Mouse (Mus musculus): ENCODE data around the gene L3mbtl3. TPM values are rescaled to one million over a fixed set of nuclear protein-coding genes. Genes with fewer than 3 reads are reported as not detected.

L3mbtl3 gene
- total RNA-seq, 2 experiments from 2014 or later = 10.1 to 10.9 TPM

- intact Hi-C loops (cut with DNase I) = loop anchor here (10.0 kb wide), 1 partner anchor 663 kb away; no protein-coding TSS in a partner anchor
- DNase-seq = no peak
These were observed 28.2 kb downstream of the L3mbtl3 start for GRCm38 (mm10) chr10:26347614-26348013.

- DNase-seq = no peak
- intact Hi-C loops (cut with DNase I) = loop anchor here (10.0 kb wide), 1 partner anchor 661 kb away; no protein-coding TSS in a partner anchor
These were observed 29.9 kb downstream of the L3mbtl3 start for GRCm38 (mm10) chr10:26345879-26346278.

DNA sequence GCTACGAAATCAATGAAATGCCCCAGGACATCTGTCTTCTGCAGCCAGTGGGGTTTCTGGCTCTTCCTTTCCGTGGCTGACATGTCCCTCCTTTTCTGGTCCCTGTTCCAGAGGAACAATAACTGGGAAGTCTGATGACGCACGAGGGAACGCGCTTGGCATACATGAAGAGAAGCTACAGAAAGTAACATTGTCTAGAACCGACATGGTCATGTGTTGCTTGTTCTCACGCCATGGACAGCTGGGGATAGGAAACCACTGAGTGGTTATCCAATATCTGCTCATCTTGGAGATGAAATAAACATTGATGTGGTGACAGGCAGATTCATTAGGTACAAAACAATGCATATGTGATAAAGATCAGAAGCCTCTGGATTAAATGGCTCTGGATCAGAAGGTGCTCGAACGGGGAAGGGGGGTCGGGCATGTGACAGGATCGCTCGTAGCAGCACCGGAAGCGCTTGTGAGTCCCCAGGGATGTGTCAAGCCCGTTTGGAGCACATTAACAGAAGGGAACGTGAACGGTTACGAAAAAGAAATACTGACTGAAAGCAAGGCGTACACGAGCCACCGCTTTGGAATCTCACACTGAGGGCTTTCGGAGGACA lies 37.8 kb downstream of the L3mbtl3 start:
- intact Hi-C loops (cut with DNase I) = no loop called here
- DNase-seq = no peak

DNA sequence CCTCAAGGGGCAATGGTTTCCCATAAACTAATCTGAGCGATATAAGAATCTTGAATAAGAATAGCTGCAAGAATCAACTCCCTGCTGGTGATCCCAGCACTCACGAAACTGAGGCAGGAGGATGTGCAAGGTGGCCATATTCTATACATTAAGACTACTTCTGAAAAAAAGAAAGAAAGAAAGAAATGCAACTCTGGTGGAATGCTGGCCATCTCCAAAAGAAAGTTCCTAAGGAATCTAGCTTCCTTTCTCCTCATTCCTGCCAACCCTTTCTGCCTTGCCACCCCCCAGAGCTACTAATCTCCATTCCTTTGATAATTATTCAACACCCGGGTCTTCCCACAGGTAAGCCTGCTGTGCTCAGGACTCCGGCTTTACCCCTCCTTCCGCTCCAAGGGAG lies 41.8 kb downstream of the L3mbtl3 start:
- no peak for DNase-seq
- intact Hi-C loops (cut with DNase I) = no loop called here

DNA sequence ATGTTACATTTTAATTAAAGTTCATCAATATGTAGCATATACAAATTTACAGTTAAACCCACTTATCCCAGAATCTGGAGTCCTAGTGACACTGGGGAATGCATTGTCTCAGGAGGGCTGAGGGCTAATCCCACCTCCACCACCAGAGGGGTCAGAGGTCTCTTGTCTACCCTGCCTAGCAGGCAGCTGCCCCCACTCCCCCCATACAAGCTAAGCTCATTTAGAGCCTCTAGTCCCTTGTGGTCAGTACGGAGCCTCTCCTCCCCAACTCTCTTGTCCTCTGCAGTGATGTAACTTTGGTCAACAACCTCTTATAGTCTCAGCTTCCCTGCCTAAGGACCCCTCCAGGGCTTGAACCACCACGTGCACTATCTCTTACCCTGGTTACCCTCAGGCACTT lies 43.0 kb downstream of the L3mbtl3 start:
- intact Hi-C loops (cut with DNase I) = no loop called here
- no peak for DNase-seq

DNA sequence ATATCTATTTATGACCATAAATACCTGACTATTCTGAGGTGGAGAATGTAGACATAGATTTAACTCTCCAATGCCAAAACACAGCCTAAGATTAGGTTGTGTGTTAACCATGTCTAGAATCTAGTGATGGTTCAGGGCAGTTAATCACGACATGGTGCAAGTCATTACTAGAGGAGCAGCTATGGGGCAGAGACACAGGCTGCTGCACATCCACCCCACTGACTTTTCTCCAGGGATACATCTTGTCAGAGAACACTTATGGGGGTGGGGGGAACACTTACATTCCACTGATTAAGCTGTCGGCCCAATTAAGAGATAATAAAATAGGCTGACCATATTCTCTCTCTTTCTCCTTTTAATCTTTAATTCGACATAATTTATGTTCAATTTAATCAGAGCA lies 46.9 kb downstream of the L3mbtl3 start:
- intact Hi-C loops (cut with DNase I) = no loop called here
- no peak for DNase-seq

- no peak for DNase-seq
- intact Hi-C loops (cut with DNase I) = no loop called here
These were observed 47.9 kb downstream of the L3mbtl3 start for GRCm38 (mm10) chr10:26327691-26328542.

GRCm38 (mm10) chr10:26327291-26327690 lies 48.5 kb downstream of the L3mbtl3 start:
- no peak for DNase-seq
- intact Hi-C loops (cut with DNase I) = no loop called here

DNA sequence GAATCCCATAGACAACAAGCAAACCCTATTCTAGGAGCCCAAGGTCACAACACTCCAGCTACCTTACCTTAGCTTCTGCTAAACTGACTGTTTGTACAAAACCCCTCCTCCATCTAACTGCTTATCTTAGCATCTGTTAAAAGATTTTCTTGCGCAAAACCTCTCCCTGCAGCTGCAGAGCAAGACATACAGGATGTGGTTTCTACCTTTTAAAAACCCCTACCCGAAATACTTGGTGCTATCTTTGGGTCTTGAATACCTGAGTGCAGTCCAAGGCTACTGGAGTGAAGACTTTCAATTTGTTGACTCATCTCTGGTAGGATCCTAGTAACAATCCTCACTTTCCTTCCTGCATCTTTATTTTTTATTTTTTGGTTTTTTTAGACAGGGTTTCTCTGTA lies 50.5 kb downstream of the L3mbtl3 start:
- intact Hi-C loops (cut with DNase I) = no loop called here
- no peak for DNase-seq

DNA sequence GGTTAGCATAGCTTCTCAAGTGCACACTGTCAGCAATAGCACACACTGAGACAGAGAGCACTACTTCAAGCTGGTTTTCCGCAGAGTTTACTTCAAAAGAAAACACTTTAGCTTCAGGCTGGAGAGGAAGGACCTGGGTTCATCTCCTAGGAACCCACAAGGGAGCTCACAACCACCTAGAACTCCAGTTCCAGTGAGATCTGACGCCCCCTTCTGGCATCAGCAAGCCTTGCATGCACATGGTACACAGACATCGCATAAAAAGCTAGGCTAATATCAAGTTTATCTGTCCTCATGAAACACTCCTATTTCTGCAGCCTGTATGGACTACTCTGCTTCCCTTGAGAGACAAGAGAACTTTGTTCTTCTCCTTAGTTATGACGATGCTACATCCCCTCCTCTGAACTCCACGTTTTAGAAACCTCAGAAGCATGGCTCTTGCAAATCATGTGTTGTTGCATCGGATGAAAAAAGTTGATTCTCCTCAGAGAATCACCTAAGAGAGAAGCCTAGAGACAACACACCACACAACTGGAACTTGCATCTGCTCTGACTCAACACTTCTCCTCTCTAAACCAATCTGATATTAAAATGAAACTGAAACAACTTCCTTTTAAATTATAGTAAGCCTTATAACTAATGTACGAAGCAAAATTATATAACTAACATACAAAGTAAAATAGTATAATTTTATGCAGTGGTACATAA lies 53.3 kb downstream of the L3mbtl3 start:
- DNase-seq = no peak
- intact Hi-C loops (cut with DNase I) = no loop called here

DNA sequence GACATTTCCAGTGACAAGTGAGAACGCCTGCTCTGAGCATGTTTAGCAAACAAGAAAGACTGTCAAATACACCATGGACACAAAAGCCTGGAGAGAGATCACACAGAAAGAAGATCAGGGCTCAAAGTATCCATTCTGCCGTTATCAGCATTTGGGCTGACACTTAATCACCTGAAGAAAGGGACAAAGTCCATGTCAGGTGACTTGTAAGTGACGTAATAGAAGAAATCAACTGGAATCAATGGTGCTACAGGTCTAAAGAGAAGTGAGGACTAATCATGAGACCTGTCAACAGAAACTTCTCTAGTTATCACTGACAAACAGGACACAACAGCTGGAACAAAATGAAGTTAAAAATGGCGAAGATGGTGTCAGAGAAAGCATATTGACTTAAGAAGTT lies 55.1 kb downstream of the L3mbtl3 start:
- DNase-seq = no peak
- intact Hi-C loops (cut with DNase I) = no loop called here

GRCm38 (mm10) chr10:26314327-26314726 lies 61.4 kb downstream of the L3mbtl3 start:
- intact Hi-C loops (cut with DNase I) = no loop called here
- no peak for DNase-seq

DNA sequence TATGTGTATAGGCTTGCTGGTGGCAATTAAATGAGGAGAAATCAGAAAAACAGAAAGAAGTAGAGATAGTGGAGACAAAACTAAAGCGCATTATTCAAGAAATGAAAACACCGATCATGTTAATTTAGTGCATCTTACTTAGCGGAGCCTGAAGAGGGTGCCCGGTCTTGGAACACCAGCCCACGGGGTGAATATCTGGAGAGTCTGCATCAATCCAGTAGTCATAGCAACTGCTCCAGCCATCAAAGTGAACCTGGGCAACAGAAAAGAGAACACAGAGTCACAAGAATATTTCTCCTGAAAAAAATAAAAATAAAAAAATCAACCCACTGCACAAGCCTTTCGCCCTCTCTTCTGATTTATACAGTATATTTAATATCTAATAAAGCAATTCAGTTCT lies 72.3 kb downstream of the L3mbtl3 start:
- no peak for DNase-seq
- intact Hi-C loops (cut with DNase I) = no loop called here

GRCm38 (mm10) chr10:26302336-26302735 lies 73.4 kb downstream of the L3mbtl3 start:
- intact Hi-C loops (cut with DNase I) = no loop called here
- no peak for DNase-seq

DNA sequence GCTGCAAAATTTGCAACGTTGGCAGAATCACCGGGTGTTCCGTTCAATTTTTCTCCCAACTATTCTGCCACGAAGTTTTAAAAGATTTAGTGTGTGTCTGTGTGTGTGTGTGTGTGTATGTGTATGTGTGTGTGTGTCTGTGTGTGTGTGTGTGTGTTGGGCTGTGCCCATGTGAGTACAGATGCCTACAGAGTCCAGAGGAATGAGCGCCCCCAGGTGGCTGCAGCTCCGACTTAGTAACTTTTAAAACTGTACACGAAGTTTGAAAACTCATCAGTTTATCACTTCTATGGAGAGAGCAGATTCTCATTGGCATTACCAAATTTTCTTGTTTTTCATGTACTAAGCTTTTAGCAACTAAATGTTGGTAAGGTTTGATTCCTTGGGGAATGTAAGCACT lies 78.1 kb downstream of the L3mbtl3 start:
- intact Hi-C loops (cut with DNase I) = no loop called here
- DNase-seq = no peak

DNA sequence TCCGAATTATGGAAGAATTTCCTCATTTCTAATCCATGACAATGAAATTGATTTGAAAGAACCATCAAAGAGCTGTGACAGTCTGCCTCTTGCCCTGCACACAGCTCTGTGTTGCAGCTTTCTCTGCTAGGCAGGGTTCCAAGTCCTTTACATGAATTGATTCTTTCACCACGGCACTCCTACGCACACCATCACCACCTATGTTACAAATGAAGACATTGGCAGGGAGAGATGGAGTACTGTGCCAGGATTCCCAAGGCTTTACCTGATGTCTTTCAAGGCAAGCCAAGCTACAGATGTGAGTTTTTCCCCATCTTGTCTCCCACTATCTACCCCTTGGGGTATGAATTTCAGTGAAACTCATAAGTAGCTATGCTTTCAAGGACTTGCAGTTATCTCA lies 78.6 kb downstream of the L3mbtl3 start:
- intact Hi-C loops (cut with DNase I) = no loop called here
- DNase-seq = no peak

DNA sequence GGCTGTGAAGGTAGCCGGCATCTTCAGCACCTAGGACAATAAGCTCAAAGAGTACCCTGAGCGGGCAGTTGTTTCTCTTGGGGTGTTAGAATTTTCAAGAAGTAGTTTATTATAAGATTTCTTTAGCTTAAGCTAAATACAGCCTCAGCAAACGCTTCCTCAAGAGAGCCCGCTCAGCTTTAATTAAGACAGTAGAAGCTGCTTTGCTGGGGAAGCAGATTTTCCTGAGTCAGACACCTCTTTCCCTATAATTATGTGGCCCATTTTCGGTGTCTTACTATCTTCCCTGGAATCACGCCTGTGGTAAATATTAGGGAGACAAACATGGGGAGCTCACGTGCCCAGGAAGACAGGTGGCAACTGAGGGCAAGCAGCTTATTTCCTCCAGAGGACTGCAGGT lies 88.6 kb downstream of the L3mbtl3 start:
- intact Hi-C loops (cut with DNase I) = no loop called here
- DNase-seq = no peak

DNA sequence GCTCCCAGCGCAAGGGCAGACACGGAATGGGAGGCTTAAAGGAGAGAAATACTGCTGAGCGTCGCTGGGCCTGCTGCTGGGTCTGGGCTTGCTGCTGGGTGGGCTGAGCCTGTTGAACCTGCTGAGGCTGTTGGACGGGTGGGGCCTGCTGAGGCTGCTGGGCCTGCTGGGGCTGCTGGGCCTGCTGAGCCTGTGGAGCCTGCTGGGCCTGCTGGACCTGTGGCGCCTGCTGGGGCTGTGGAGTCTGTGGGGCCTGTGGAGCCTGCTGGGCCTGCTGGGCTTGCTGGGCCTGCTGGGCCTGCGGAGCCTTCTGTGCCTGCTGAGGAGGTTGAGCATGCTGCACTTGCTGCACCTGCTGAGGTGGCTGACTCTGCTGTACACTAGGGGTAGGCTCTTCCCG lies 95.8 kb downstream of the L3mbtl3 start:
- intact Hi-C loops (cut with DNase I) = no loop called here

GRCm38 (mm10) chr10:26275414-26275813 lies 100.4 kb downstream of the L3mbtl3 start:
- DNase-seq = no peak
- intact Hi-C loops (cut with DNase I) = no loop called here

More for the DNA sequence above, 95.8 kb downstream of the L3mbtl3 start:
- DNase-seq = no peak

DNA sequence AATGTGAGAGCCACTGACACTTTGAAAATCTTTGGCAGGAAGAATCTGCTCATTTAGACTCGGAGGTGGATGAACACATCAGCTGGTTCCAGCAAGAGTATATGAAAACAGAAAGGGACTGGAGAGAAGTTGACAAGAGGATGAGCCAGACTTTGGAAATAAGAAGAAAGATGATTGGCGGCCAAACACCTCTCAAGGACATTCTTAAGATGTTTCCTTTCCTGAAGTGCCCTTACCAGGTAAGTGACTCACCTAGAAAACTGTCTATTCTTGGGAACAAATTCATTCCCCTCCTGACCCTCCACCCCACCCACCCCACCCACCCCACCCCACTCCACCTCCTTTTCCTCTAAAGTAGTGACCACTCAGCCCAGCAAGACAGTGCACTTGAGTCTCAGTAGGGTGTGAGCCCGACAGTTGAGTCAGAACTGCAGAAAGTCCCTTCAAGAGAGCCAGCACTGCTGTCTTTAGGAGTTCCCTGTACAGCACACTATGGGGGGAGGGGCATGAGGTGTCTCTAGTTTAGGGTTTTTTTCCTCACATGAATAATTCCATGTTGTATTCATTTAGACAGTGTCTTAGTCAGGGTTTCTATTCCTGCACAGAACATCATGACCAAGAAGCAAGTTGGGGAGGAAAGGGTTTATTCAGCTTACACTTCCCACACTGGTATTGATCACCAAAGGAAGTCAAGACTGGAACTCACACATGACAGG lies 111.9 kb downstream of the L3mbtl3 start:
- no peak for DNase-seq
- intact Hi-C loops (cut with DNase I) = no loop called here

GRCm38 (mm10) chr10:26259908-26260307 lies 115.9 kb downstream of the L3mbtl3 start:
- no peak for DNase-seq
- intact Hi-C loops (cut with DNase I) = no loop called here
